Mouse (Mus musculus) heart, adult 9 months (tissue): ENCODE measurements at regions not wholly inside any gene's neighbourhood (a gene's known extent, or its start where the extent isn't known, plus 50 kb on each side); places are given as distances from the start of the nearest gene placed in this dataset.

Source experiments
- DNase-seq, 2 experiments: peaks; one replicate each; pipeline ENCODE4 v3.0.0; 2022; ENCODE audit warnings: low spot score in 2 of 2

GRCm38 (mm10) chr2:178542032-178542431 lies 111.7 kb downstream of the Cdh26 start:
- DNase-seq: no peak

GRCm38 (mm10) chr2:178544411-178544810 lies 114.1 kb downstream of the Cdh26 start:
- DNase-seq: no peak

GRCm38 (mm10) chr2:178545601-178546352 lies 115.4 kb downstream of the Cdh26 start:
- no peak for DNase-seq

GRCm38 (mm10) chr2:178546353-178546720 lies 116.0 kb downstream of the Cdh26 start:
- no peak for DNase-seq

GRCm38 (mm10) chr2:178546888-178547287 lies 116.6 kb downstream of the Cdh26 start:
- DNase-seq: no peak

GRCm38 (mm10) chr2:178548937-178549336 lies 118.6 kb downstream of the Cdh26 start:
- DNase-seq: no peak

GRCm38 (mm10) chr2:178553736-178554135 lies 123.4 kb downstream of the Cdh26 start:
- DNase-seq: no peak

GRCm38 (mm10) chr2:178555692-178556340 lies 125.5 kb downstream of the Cdh26 start:
- DNase-seq: no peak

- peak in 1 of 2 experiments; percentile 24 for DNase-seq
Measured at GRCm38 (mm10) chr2:178557934-178558333, 127.6 kb downstream of the Cdh26 start.

GRCm38 (mm10) chr2:178563287-178563686 lies 133.0 kb downstream of the Cdh26 start:
- no peak for DNase-seq

GRCm38 (mm10) chr2:178565368-178565818 lies 135.1 kb downstream of the Cdh26 start:
- no peak for DNase-seq

- no peak for DNase-seq
Measured at GRCm38 (mm10) chr2:178567493-178567892, 137.2 kb downstream of the Cdh26 start.

GRCm38 (mm10) chr2:178572301-178572700 lies 142.0 kb downstream of the Cdh26 start:
- no peak for DNase-seq

GRCm38 (mm10) chr2:178574859-178575258 lies 144.5 kb downstream of the Cdh26 start:
- peak in 1 of 2 experiments; percentile 54 for DNase-seq

GRCm38 (mm10) chr2:178575403-178575802 lies 145.1 kb downstream of the Cdh26 start:
- DNase-seq: no peak

GRCm38 (mm10) chr2:178576067-178576466 lies 145.7 kb downstream of the Cdh26 start:
- no peak for DNase-seq

GRCm38 (mm10) chr2:178579571-178579970 lies 149.2 kb downstream of the Cdh26 start:
- DNase-seq: no peak

GRCm38 (mm10) chr2:178581306-178581705 lies 151.0 kb downstream of the Cdh26 start:
- no peak for DNase-seq

- no peak for DNase-seq
Measured at GRCm38 (mm10) chr2:178584970-178585566, 154.7 kb downstream of the Cdh26 start.

- no peak for DNase-seq
Measured at GRCm38 (mm10) chr2:178587134-178587636, 156.9 kb downstream of the Cdh26 start.

- no peak for DNase-seq
Measured at GRCm38 (mm10) chr2:178593743-178594142, 163.4 kb downstream of the Cdh26 start.

GRCm38 (mm10) chr2:178594177-178594576 lies 163.8 kb downstream of the Cdh26 start:
- DNase-seq: no peak
